Mouse (Mus musculus) intestine, embryonic 14.5 days (tissue): ENCODE data around the gene Ube2f. TPM values are rescaled to one million over a fixed set of nuclear protein-coding genes. Genes with fewer than 3 reads are reported as not detected.

ENCODE experiments used
- ATAC-seq: fragments of 200-750 bp; cut with Nextera tagmentation; replicated peaks from 2 replicates; pipeline ENCODE4 v1.8.0; 2017; ENCODE audit warnings: low read depth, moderate number of reproducible peaks, moderate TSS enrichment, moderate library complexity; ENCODE audit not compliant: low FRiP score, low TSS enrichment
- DNase-seq: peaks from one replicate; pipeline ENCODE4 v3.0.0-alpha.2; 2018; ENCODE audit warnings: low spot score
- H3K27ac ChIP-seq: fragments of 300-500 bp; sonication (generic); 2 replicates; pipeline ENCODE4 v1.5.1; 2014; ENCODE audit warnings: low read depth, mild to moderate bottlenecking, control low read depth
- H3K27me3 ChIP-seq: fragments of 300-500 bp; sonication (generic); replicated peaks from 2 replicates; pipeline ENCODE4 v1.6.1; 2014; ENCODE audit warnings: low read length, control low read depth; ENCODE audit not compliant: control insufficient read depth, insufficient read depth
- H3K36me3 ChIP-seq: fragments of 300-500 bp; sonication (generic); 2 replicates; pipeline ENCODE4 v1.6.1; 2014; ENCODE audit warnings: low read length, control low read depth; ENCODE audit not compliant: control insufficient read depth, insufficient read depth
- H3K4me1 ChIP-seq: fragments of 300-500 bp; sonication (generic); replicated peaks from 2 replicates; pipeline ENCODE4 v1.6.1; 2014; ENCODE audit warnings: low read length, control low read depth, mixed read lengths; ENCODE audit not compliant: control insufficient read depth, insufficient read depth
- H3K4me2 ChIP-seq: fragments of 300-500 bp; sonication (generic); 2 replicates; pipeline ENCODE4 v1.6.1; 2014; ENCODE audit warnings: low read length
- H3K4me3 ChIP-seq: fragments of 300-500 bp; sonication (generic); 2 replicates; pipeline ENCODE4 v1.5.1; 2014; ENCODE audit warnings: low read depth, low read length, control low read depth, mixed read lengths
- H3K9ac ChIP-seq: fragments of 300-500 bp; sonication (generic); 2 replicates; pipeline ENCODE4 v1.6.1; 2014; ENCODE audit warnings: mild to moderate bottlenecking, low read length
- H3K9me3 ChIP-seq: fragments of 300-500 bp; sonication (generic); 2 replicates; pipeline ENCODE4 v1.6.1; 2016; ENCODE audit warnings: low read length, control low read depth; ENCODE audit not compliant: control insufficient read depth
- WGBS: fragments of 180-500 bp; shearing (Covaris S2); extraction: QIAGEN DNeasy Blood & Tissue Kit; methylation state at CpG from one replicate; pipeline ENCODE4 v1.1.7; 2014; 5-methylcytosine and 5-hydroxymethylcytosine counted together
- polyA plus RNA-seq: library from polyadenylated mRNA; unstranded; fragments of >200 nt; fragmentation: Nextera tagmentation; extraction: Ambion mirVana; gene quantifications from 2 replicates; pipeline ENCODE4 v1.2.1, GENCODE M21; 2014

Gene Ube2f
- polyA plus RNA-seq, 1 experiment from 2014 or later: 71.6 TPM

- Histone ChIP-seq H3K9me3 (no peaks in the 10 kb centered on the region), H3K4me1 (no peaks in the 10 kb centered on the region), H3K27ac (no peak overlapping the region), H3K4me3 (no peak overlapping the region), H3K4me2 (no peak overlapping the region), H3K36me3 (peaks cover 17% of the 10 kb centered on the region), H3K9ac (no peak overlapping the region), H3K27me3 (no peaks in the 10 kb centered on the region)
- DNase-seq: no peak
- WGBS: 92% methylated on average over 11 of the region's 11 CpGs
- no peak for ATAC-seq
Observed at GRCm38 (mm10) chr1:91292101-91292825, 42.2 kb downstream of the Ube2f start.

GRCm38 (mm10) chr1:91295544-91295943 lies 45.4 kb downstream of the Ube2f start:
- 92% methylated on average over 6 of the region's 6 CpGs for WGBS
- Histone ChIP-seq H3K9me3 (no peaks in the 10 kb centered on the region), H3K4me2 (no peak overlapping the region), H3K4me1 (no peaks in the 10 kb centered on the region; the same call in 1 of the 2 replicates), H3K36me3 (peaks cover 9% of the 10 kb centered on the region), H3K27ac (no peak overlapping the region), H3K9ac (no peak overlapping the region), H3K27me3 (no peaks in the 10 kb centered on the region), H3K4me3 (no peak overlapping the region)
- no peak for ATAC-seq
- no peak for DNase-seq

DNA sequence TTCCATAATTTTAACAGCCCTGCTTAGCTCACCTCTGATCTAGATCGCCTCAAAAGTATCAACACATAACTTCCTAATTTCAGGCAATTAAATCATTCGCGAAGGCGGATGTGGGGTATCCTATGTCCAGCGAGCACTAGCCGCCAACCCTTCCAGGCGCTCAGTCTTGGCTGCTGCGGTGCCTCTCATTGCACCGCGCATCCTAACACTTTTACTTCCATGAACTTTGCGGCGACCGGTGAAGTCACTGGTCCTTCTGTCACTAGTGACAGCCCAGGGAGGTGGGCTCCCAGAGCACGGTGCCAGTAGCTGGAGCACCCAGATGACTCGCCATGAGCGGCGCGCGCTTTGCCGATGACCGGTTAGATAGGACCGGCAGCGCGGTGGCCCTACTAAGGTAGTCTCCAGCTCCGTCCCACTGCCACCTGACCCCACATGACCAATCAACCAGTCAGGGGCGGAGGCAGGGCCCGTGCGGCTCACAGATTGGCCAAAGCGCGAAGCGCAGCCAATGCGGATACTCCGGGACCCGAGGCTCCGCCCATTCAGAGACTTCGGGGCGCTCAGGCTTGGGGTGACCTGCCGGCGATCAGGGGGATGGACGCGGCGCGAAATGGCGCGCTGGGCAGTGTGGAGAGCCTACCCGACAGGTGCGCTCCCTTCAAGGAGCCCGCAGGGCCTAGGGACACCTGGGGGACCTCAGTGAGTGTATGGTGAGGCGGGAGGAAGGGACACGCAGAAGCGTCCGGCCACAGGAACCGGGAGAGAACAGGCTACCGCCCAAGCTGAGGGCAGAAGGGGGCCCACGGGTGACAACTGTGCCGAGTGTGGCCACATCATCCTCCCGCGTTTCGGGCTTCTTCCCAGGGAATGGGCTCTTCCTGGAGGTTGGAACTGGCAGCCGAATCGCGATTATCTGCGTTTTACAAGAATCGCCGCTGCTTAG lies 48.0 kb downstream of the Ube2f start, which contains the start of gene Scly:
TSS of gene Scly (plus strand) at position 540 of the 946 bp plus-strand sequence.
- peak within 1 kb of the TSS; percentile 85 for H3K4me2 ChIP-seq
- no peak within 1 kb of the TSS for H3K27ac ChIP-seq
- no peaks in the 10 kb centered on the region for H3K27me3 ChIP-seq
- WGBS: under 1% methylated on average over 59 of the region's 65 CpGs
- H3K4me3 ChIP-seq: peak within 1 kb of the TSS; percentile 85
- peaks cover 6% of the 10 kb centered on the region for H3K4me1 ChIP-seq
- no peaks in the 10 kb centered on the region for H3K9me3 ChIP-seq
- H3K9ac ChIP-seq: peak within 1 kb of the TSS; percentile 63
- 0 out of 2 replicates have a peak, but pooled peaks cover 5% of the 10 kb centered on the region for H3K36me3 ChIP-seq
- ATAC-seq (peak; percentile 99), DNase-seq (peak; percentile 92)

DNA sequence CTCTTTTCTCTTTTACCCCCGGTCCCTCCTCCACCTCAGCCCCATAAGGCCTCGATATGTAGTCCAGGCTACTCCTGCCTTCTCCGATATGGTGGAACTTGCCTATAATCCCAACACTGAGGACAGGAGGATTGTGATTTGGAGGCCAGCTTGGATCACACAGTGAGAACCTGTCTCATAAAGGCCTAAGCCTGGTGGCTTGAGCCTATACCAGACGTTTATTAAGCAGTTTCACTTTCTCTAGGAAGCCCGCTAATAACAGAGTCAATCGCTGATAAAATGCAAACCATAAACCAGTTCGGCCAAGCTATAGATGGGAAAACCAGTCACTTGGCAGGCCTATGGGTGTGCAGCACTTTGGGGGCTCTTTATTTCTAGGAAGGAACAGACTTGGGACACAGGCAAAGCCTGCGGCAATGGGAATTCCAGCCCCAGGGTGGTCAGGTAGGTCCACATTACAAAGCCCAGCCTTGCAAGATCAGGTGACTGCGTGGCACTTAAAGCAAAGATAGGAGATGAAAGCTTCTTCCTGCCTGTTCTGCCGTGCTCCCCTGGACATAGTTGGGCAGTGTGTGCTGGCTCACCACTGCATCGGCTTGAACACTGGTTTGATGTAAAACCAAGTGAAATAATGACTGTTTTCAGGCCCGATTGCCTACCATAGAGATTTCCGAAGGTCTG lies 49.1 kb downstream of the Ube2f start:
- H3K9ac ChIP-seq: peak overlapping the region; percentile 27
- H3K27ac ChIP-seq: no peak overlapping the region
- no peaks in the 10 kb centered on the region for H3K9me3 ChIP-seq
- no peaks in the 10 kb centered on the region for H3K27me3 ChIP-seq
- H3K4me2 ChIP-seq: peak overlapping the region; percentile 85
- no peak for DNase-seq
- H3K4me1 ChIP-seq: peaks cover 6% of the 10 kb centered on the region
- peak overlapping the region; percentile 85 for H3K4me3 ChIP-seq
- 0 out of 2 replicates have a peak, but pooled peaks cover 5% of the 10 kb centered on the region for H3K36me3 ChIP-seq
- WGBS: 72% methylated on average over 13 of the region's 13 CpGs
- ATAC-seq: no peak

GRCm38 (mm10) chr1:91299707-91300426 lies 49.8 kb downstream of the Ube2f start:
- H3K4me2 ChIP-seq: no peak overlapping the region
- peaks cover 6% of the 10 kb centered on the region for H3K4me1 ChIP-seq
- 63% methylated on average over 5 of the region's 5 CpGs for WGBS
- H3K27me3 ChIP-seq: no peaks in the 10 kb centered on the region
- H3K9me3 ChIP-seq: no peaks in the 10 kb centered on the region
- no peak overlapping the region for H3K27ac ChIP-seq
- H3K36me3 ChIP-seq: 0 out of 2 replicates have a peak, but pooled peaks cover 5% of the 10 kb centered on the region
- no peak for ATAC-seq
- H3K4me3 ChIP-seq: no peak overlapping the region
- no peak overlapping the region for H3K9ac ChIP-seq
- no peak for DNase-seq

- WGBS: 52% methylated on average over 3 of the region's 3 CpGs
- Histone ChIP-seq H3K9me3 (no peaks in the 10 kb centered on the region), H3K27ac (no peak overlapping the region), H3K9ac (no peak overlapping the region), H3K4me1 (peaks cover 6% of the 10 kb centered on the region), H3K36me3 (0 out of 2 replicates have a peak, but pooled peaks cover 10% of the 10 kb centered on the region), H3K4me2 (no peak overlapping the region), H3K27me3 (no peaks in the 10 kb centered on the region), H3K4me3 (no peak overlapping the region)
- ATAC-seq (no peak), DNase-seq (no peak)
Observed at GRCm38 (mm10) chr1:91301206-91301920, 51.3 kb downstream of the Ube2f start.

DNA sequence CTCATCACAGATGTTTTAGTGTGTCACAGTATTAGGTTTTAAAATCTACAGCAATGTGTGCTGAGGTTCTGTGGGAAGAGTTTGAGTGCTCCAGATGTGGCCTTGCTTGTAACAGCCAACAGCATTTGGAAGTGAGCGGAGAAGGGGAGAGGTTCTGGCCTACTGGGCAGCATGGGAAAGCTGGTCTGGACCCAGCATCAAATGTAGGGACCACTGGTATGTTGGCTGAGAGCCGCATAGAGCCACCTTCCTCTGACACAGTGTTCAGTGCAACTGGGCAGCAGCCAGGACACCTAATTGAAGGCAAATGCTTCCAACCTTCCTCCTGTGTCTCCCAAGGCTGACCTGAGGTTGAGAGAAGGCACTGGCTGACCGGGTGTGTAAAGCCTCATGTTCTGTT lies 51.9 kb downstream of the Ube2f start:
- Histone ChIP-seq H3K27ac (no peak overlapping the region), H3K9ac (no peak overlapping the region), H3K36me3 (peaks cover 10% of the 10 kb centered on the region), H3K4me1 (peaks cover 6% of the 10 kb centered on the region), H3K4me3 (no peak overlapping the region), H3K27me3 (no peaks in the 10 kb centered on the region), H3K9me3 (no peaks in the 10 kb centered on the region), H3K4me2 (no peak overlapping the region)
- ATAC-seq: no peak
- no peak for DNase-seq
- 91% methylated on average over 3 of the region's 3 CpGs for WGBS
